ENCODE assay signal across 23 mouse cellular contexts in the genomic region with DNA sequence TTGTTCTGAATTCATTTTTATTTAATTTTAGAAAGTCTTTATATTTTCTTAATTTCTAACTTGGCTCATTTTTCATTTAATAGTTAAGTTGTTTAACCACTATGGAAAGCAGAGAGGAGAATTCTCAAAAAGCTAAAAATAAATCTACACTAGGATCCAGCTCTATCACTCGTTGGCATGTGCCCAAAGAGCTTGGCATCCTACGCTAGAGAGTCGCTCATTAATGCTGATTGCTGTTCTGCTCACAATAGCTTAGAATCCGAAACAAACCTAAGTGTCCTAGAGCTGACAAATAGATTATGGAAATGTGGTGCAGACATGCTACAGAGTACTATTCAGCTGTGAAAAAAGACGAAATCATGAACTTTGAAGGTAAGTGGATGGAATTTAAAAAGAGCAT.
DNase-seq lines count a peak whose midpoint lies in the region; ATAC-seq lines count a peak whose summit lies in the region.
"Had no signal": no experiment of that assay in that cellular context is flagged by ENCODE, and none has a peak within 500 bp of the region (broad histone marks: within the 10 kb centered on the region; RNA-seq: fewer than 3 reads in every experiment).

No protein-coding gene starts in this region.

- H3K4me2 ChIP-seq in midbrain, embryonic 14.5 days (ENCODE audit: low read length) = no peak overlapping the region
- no peak overlapping the region for H3K4me2 ChIP-seq in midbrain, embryonic 16.5 days (ENCODE audit: low read length)
- H3K4me2 ChIP-seq: intestine, embryonic 15.5 days; limb, embryonic 12.5 days; liver, embryonic 11.5 days; neural tube, embryonic 15.5 days had no signal

- H3K4me1 ChIP-seq in midbrain, embryonic 14.5 days (ENCODE audit: control insufficient read depth, insufficient read depth, low read length) = no peaks in the 10 kb centered on the region
- no peaks in the 10 kb centered on the region for H3K4me1 ChIP-seq in midbrain, embryonic 16.5 days (ENCODE audit: control insufficient read depth, insufficient read depth, low read length)
- H3K4me1 ChIP-seq: forebrain, embryonic 10.5 days; intestine, embryonic 15.5 days; limb, embryonic 12.5 days; midbrain, embryonic 10.5 days; neural tube, embryonic 15.5 days had no signal

- H3K27me3 ChIP-seq in midbrain, embryonic 14.5 days (ENCODE audit: control insufficient read depth, insufficient read depth, low read length) = no peaks in the 10 kb centered on the region
- no peaks in the 10 kb centered on the region for H3K27me3 ChIP-seq in midbrain, embryonic 16.5 days (ENCODE audit: control insufficient read depth, insufficient read depth, low read depth, low read length)
- H3K27me3 ChIP-seq: intestine, embryonic 15.5 days; limb, embryonic 12.5 days; neural tube, embryonic 15.5 days had no signal

- WGBS in midbrain, embryonic 14.5 days = 52% methylated on average over 5 of the region's 5 CpGs
- WGBS in midbrain, embryonic 16.5 days = 60% methylated on average over 5 of the region's 5 CpGs

- no peak overlapping the region for H3K9ac ChIP-seq in midbrain, embryonic 14.5 days (replicated peaks; ENCODE audit: low read length)
- no peak overlapping the region for H3K9ac ChIP-seq in midbrain, embryonic 16.5 days (ENCODE audit: low read depth, low read length)
- H3K9ac ChIP-seq: intestine, embryonic 15.5 days; limb, embryonic 12.5 days; neural tube, embryonic 15.5 days had no signal

- no peak overlapping the region for H3K27ac ChIP-seq in midbrain, embryonic 14.5 days (replicated peaks; ENCODE audit: low read depth, low read length)
- H3K27ac ChIP-seq in midbrain, embryonic 16.5 days (ENCODE audit: low read length) = no peak overlapping the region
- H3K27ac ChIP-seq: forebrain, embryonic 10.5 days; gastrocnemius, adult 2 months; intestine, embryonic 15.5 days; limb, embryonic 12.5 days; midbrain, embryonic 10.5 days; neural tube, embryonic 15.5 days had no signal

- H3K9me3 ChIP-seq in midbrain, embryonic 14.5 days (ENCODE audit: control insufficient read depth, low read length) = no peaks in the 10 kb centered on the region
- no peaks in the 10 kb centered on the region for H3K9me3 ChIP-seq in midbrain, embryonic 16.5 days (replicated peaks; ENCODE audit: control insufficient read depth, low read length, poor library complexity, severe bottlenecking)
- H3K9me3 ChIP-seq: forebrain, embryonic 10.5 days; intestine, embryonic 15.5 days; limb, embryonic 12.5 days; midbrain, embryonic 10.5 days; neural tube, embryonic 15.5 days had no signal

- H3K36me3 ChIP-seq in midbrain, embryonic 14.5 days (ENCODE audit: control insufficient read depth, insufficient read depth, low read length) = no peaks in the 10 kb centered on the region
- H3K36me3 ChIP-seq in midbrain, embryonic 16.5 days (ENCODE audit: control insufficient read depth, insufficient read depth, low read length) = no peaks in the 10 kb centered on the region
- H3K36me3 ChIP-seq: forebrain, embryonic 10.5 days; intestine, embryonic 15.5 days; limb, embryonic 12.5 days; midbrain, embryonic 10.5 days; neural tube, embryonic 15.5 days had no signal

- DNase-seq in adrenal gland, postnatal 10 days = peak; percentile 5
- DNase-seq in adrenal gland, postnatal 36 days = no peak
- DNase-seq in heart, adult 18-20 months = peak; percentile 51 to 62
- no peak for DNase-seq in heart, adult 11 months
- DNase-seq in midbrain, embryonic 14.5 days = peak; percentile 13
- no peak for DNase-seq in kidney, adult 11 months
- DNase-seq in layer of hippocampus, postnatal 36 days = no peak
- DNase-seq: cerebellum, adult 2 months; gastrocnemius, adult 2 months; kidney, adult 9 months; kidney, postnatal 14 days; lung, adult 18-20 months; lung, postnatal 10 days; thymus, adult 2 months; thymus, postnatal 4 days had no signal

- H3K4me3 ChIP-seq in midbrain, embryonic 14.5 days (replicated peaks; ENCODE audit: low read depth, low read length) = no peak overlapping the region
- H3K4me3 ChIP-seq in midbrain, embryonic 16.5 days (ENCODE audit: low read depth, low read length) = no peak overlapping the region
- H3K4me3 ChIP-seq: forebrain, embryonic 10.5 days; gastrocnemius, adult 2 months; intestine, embryonic 15.5 days; limb, embryonic 12.5 days; midbrain, embryonic 10.5 days; neural tube, embryonic 15.5 days had no signal

- ATAC-seq in midbrain, embryonic 14.5 days (ENCODE audit: low FRiP score, low TSS enrichment) = no peak
- no peak for ATAC-seq in midbrain, embryonic 16.5 days
- ATAC-seq: hindbrain, embryonic 16.5 days; intestine, embryonic 15.5 days had no signal

Comparison
In these comparisons a context has a peak if more than half of its experiments do, and no peak if none do; other contexts are left out.
1. DNase-seq: peak in adrenal gland, postnatal 10 days (single experiment), heart, adult 18-20 months (2 of 2) and midbrain, embryonic 14.5 days (single experiment); none in adrenal gland, postnatal 36 days (0 of 2), heart, adult 11 months (single experiment), kidney, adult 11 months (single experiment) and layer of hippocampus, postnatal 36 days (0 of 2).